Comparison of ENCODE assay signal across 9 mouse cellular contexts in the genomic region with DNA sequence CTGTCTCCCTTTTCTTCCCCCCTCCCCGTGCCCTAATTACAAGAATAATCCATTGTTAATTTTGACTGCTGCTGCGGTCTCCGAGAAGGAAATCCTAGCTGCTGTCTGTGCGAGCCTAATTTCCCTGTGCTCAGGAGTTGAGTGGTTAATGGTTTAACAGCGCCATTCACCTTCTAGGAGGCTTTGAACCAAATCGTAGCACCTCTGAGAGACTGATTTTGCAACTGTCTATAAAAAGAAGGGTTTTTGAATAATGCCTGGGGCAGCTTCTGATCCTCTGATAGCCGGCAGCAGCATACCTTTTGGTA.
DNase-seq lines count a peak whose midpoint lies in the region; ATAC-seq and TF ChIP-seq lines count a peak whose summit lies in the region.
"Had no signal": no experiment of that assay in that cellular context is flagged by ENCODE, and none has a peak within 500 bp of the region (broad histone marks: within the 10 kb centered on the region; RNA-seq: fewer than 3 reads in every experiment).

No protein-coding gene starts in this region.

- no peak for TF ChIP-seq CTCF in MEL (IDR thresholded peaks at IDR 0.05 in 2 of 3, conservative IDR thresholded peaks at IDR 0.05 in 1 of 3; ENCODE audit: control insufficient read depth in 1 of 3, insufficient read depth in 1 of 3, low read depth in 2 of 3, low read length in 3 of 3, poor library complexity in 1 of 3, severe bottlenecking in 1 of 3)
- no peak for TF ChIP-seq CTCF in hindbrain, postnatal 0 days (IDR thresholded peaks at IDR 0.05; ENCODE audit: low read depth)

- no peaks in the 10 kb centered on the region for H3K79me2 ChIP-seq in MEL (ENCODE audit: control insufficient read depth, insufficient read depth, low read length, poor library complexity)

- 17% methylated on average over 7 of the region's 7 CpGs for WGBS in embryonic facial prominence, embryonic 14.5 days
- 29% methylated on average over 7 of the region's 7 CpGs for WGBS in hindbrain, postnatal 0 days
- 10% methylated on average over 7 of the region's 7 CpGs for WGBS in midbrain, embryonic 15.5 days

- DNase-seq in MEL (ENCODE audit: low read depth, low spot score): no peak
- peak; percentile 39 for DNase-seq in embryonic facial prominence, embryonic 14.5 days (ENCODE audit: low spot score)
- DNase-seq in hindbrain, postnatal 0 days (ENCODE audit: low spot score): peak; percentile 13
- DNase-seq in layer of hippocampus, adult 8-10 months (ENCODE audit: low spot score in 2 of 2): no peak
- no peak for DNase-seq in layer of hippocampus, adult 9-10 months (ENCODE audit: low spot score)
- no peak for DNase-seq in cerebellum, postnatal 4 days (ENCODE audit: low spot score in 2 of 2)

- ATAC-seq in embryonic facial prominence, embryonic 14.5 days (ENCODE audit: low read depth): no peak
- no peak for ATAC-seq in hindbrain, postnatal 0 days
- ATAC-seq in midbrain, embryonic 15.5 days (replicated peaks): 0 out of 2 replicates have a peak, but pooled peaks have one; percentile 48
- no peak for ATAC-seq in inflammation-experienced regulatory T-cells, adult 6 months

- H3K36me3 ChIP-seq in MEL (ENCODE audit: control insufficient read depth in 1 of 2, insufficient read depth in 2 of 2, low read length in 2 of 2): peaks cover 0 to 3% of the 10 kb centered on the region in 2 experiments; a peak in 2 of 4 replicates
- H3K36me3 ChIP-seq in embryonic facial prominence, embryonic 14.5 days (ENCODE audit: control insufficient read depth, insufficient read depth, low read length): no peaks in the 10 kb centered on the region
- no peaks in the 10 kb centered on the region for H3K36me3 ChIP-seq in hindbrain, postnatal 0 days (ENCODE audit: insufficient read depth, low read length)
- no peaks in the 10 kb centered on the region for H3K36me3 ChIP-seq in midbrain, embryonic 15.5 days (replicated peaks)
- H3K36me3 ChIP-seq: heart, embryonic 10.5 days had no signal

- peak overlapping the region; percentile 7 to 43; a peak in 3 of 4 replicates for H3K4me3 ChIP-seq in MEL (ENCODE audit: control insufficient read depth in 1 of 2, insufficient read depth in 1 of 2, low read depth in 2 of 2, low read length in 2 of 2)
- H3K4me3 ChIP-seq in embryonic facial prominence, embryonic 14.5 days (ENCODE audit: low read depth, low read length): no peak overlapping the region
- no peak overlapping the region for H3K4me3 ChIP-seq in hindbrain, postnatal 0 days (ENCODE audit: low read length)
- no peak overlapping the region for H3K4me3 ChIP-seq in midbrain, embryonic 15.5 days

- TF ChIP-seq POLR2A in MEL (IDR thresholded peaks at IDR 0.05; ENCODE audit: control insufficient read depth in 1 of 2, insufficient read depth in 1 of 2, low read depth in 1 of 2, low read length in 2 of 2, poor library complexity in 1 of 2): no peak

- peak overlapping the region; percentile 58 for H3K9ac ChIP-seq in MEL (ENCODE audit: control insufficient read depth, low read depth, low read length, poor library complexity, severe bottlenecking)
- H3K9ac ChIP-seq in embryonic facial prominence, embryonic 14.5 days (ENCODE audit: low read depth, low read length): no peak overlapping the region
- H3K9ac ChIP-seq in hindbrain, postnatal 0 days (replicated peaks; ENCODE audit: low read length): no peak overlapping the region
- no peak overlapping the region for H3K9ac ChIP-seq in midbrain, embryonic 15.5 days

- H3K4me1 ChIP-seq in MEL (ENCODE audit: control insufficient read depth in 1 of 2, insufficient read depth in 2 of 2, low read length in 2 of 2): peaks cover 0 to 4% of the 10 kb centered on the region in 2 experiments; a peak in 1 of 4 replicates
- H3K4me1 ChIP-seq in embryonic facial prominence, embryonic 14.5 days (ENCODE audit: control insufficient read depth, insufficient read depth, low read length): no peaks in the 10 kb centered on the region
- H3K4me1 ChIP-seq in hindbrain, postnatal 0 days (ENCODE audit: insufficient read depth, low read length): no peaks in the 10 kb centered on the region
- peaks cover 6% of the 10 kb centered on the region for H3K4me1 ChIP-seq in midbrain, embryonic 15.5 days

- TF ChIP-seq EP300 in MEL (IDR thresholded peaks at IDR 0.05; ENCODE audit: low read depth in 1 of 2, low read length in 2 of 2): no peak

- TF ChIP-seq RAD21 in MEL (IDR thresholded peaks at IDR 0.05; ENCODE audit: low read depth, low read length): no peak

- H3K27ac ChIP-seq in MEL (ENCODE audit: control insufficient read depth, low read depth, low read length): peak overlapping the region; percentile 28; the same call in 1 of the 2 replicates
- H3K27ac ChIP-seq in embryonic facial prominence, embryonic 14.5 days (replicated peaks; ENCODE audit: low read depth, low read length): no peak overlapping the region
- no peak overlapping the region for H3K27ac ChIP-seq in hindbrain, postnatal 0 days
- no peak overlapping the region for H3K27ac ChIP-seq in midbrain, embryonic 15.5 days
- H3K27ac ChIP-seq: heart, embryonic 10.5 days had no signal

- H3K27me3 ChIP-seq in MEL (ENCODE audit: control insufficient read depth in 1 of 2, insufficient read depth in 2 of 2, low read length in 2 of 2): no peaks in the 10 kb centered on the region; a peak in 1 of 4 replicates
- H3K27me3 ChIP-seq in embryonic facial prominence, embryonic 14.5 days (replicated peaks; ENCODE audit: control insufficient read depth, insufficient read depth, low read length): no peaks in the 10 kb centered on the region
- H3K27me3 ChIP-seq in hindbrain, postnatal 0 days (ENCODE audit: insufficient read depth, low read length): no peaks in the 10 kb centered on the region
- no peaks in the 10 kb centered on the region; the same call in 1 of the 2 replicates for H3K27me3 ChIP-seq in midbrain, embryonic 15.5 days (replicated peaks)

- no peaks in the 10 kb centered on the region for H3K9me3 ChIP-seq in MEL (replicated peaks; ENCODE audit: insufficient read depth, low read length)
- H3K9me3 ChIP-seq in embryonic facial prominence, embryonic 14.5 days (ENCODE audit: control insufficient read depth, low read length): no peaks in the 10 kb centered on the region
- H3K9me3 ChIP-seq in hindbrain, postnatal 0 days (ENCODE audit: low read length): no peaks in the 10 kb centered on the region
- no peaks in the 10 kb centered on the region for H3K9me3 ChIP-seq in midbrain, embryonic 15.5 days
- H3K9me3 ChIP-seq: heart, embryonic 10.5 days had no signal

- peak overlapping the region; percentile 5; the same call in 1 of the 2 replicates for H3K4me2 ChIP-seq in embryonic facial prominence, embryonic 14.5 days (ENCODE audit: low read depth, low read length)
- H3K4me2 ChIP-seq in hindbrain, postnatal 0 days (ENCODE audit: low read depth, low read length): peak overlapping the region; percentile 36; the same call in 1 of the 2 replicates
- peak overlapping the region; percentile 31 for H3K4me2 ChIP-seq in midbrain, embryonic 15.5 days

TF ChIP-seq in MEL, 35 proteins besides CTCF, POLR2A, EP300 and RAD21:
- no peak for TF ChIP-seq POLR2AphosphoS5 (IDR thresholded peaks at IDR 0.05; ENCODE audit: borderline replicate concordance, low read depth, low read length)
- TF ChIP-seq E2F4 (IDR thresholded peaks at IDR 0.05; ENCODE audit: borderline replicate concordance, low read depth, low read length): no peak
- TF ChIP-seq TAL1 (IDR thresholded peaks at IDR 0.05; ENCODE audit: low read length): no peak

Comparison
In these comparisons a context has a peak if more than half of its experiments do, and no peak if none do; other contexts are left out.
1. DNase-seq: peak in embryonic facial prominence, embryonic 14.5 days (single experiment) and hindbrain, postnatal 0 days (single experiment); none in MEL (single experiment), layer of hippocampus, adult 8-10 months (0 of 2), layer of hippocampus, adult 9-10 months (single experiment) and cerebellum, postnatal 4 days (0 of 2).
2. H3K4me3 ChIP-seq: peak in MEL (2 of 2); none in embryonic facial prominence, embryonic 14.5 days (single experiment), hindbrain, postnatal 0 days (single experiment) and midbrain, embryonic 15.5 days (single experiment).
3. Peak in every context shown above with its lines, with median percentiles within 50 percentile points of each other: H3K4me2 ChIP-seq.